Comparison of ENCODE assay signal across 20 mouse cellular contexts in the genomic region with DNA sequence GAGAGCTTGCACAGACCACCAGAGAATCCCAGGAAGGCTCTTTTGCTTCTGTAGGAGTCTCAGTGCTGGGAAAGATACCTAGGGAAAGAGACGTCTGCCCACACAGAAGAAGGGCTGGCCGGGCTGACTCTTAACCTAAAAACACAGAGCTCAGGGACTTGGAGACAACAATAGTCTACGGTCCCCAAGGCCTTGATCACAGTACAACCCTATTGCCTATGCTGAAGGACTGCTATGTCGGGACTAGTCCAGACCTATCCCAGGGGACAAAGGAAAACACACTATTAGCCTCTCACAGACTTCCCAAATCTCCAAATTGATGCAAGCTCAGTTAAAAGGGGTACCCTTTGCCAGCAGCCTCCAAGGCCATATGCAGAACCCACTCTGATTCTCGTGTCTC. TPM values are rescaled to one million over a fixed set of nuclear protein-coding genes. Genes with fewer than 3 reads are reported as not detected.
A peak's percentile ranks its signal among the peaks of the same experiment; 100 is the strongest.
DNase-seq lines count a peak whose midpoint lies in the region; ATAC-seq and TF ChIP-seq lines count a peak whose summit lies in the region.
"Had no signal": no experiment of that assay in that cellular context is flagged by ENCODE, and none has a peak within 500 bp of the region (broad histone marks: within the 10 kb centered on the region; RNA-seq: fewer than 3 reads in every experiment).

No protein-coding gene starts in this region.

- H3K27ac ChIP-seq in heart, adult 2 months: peak overlapping the region; percentile 78
- H3K27ac ChIP-seq in ES-Bruce4 (ENCODE audit: insufficient read depth, low read length): peak overlapping the region; percentile 42
- peak overlapping the region; percentile 93 for H3K27ac ChIP-seq in heart, embryonic 15.5 days
- no peak overlapping the region for H3K27ac ChIP-seq in forebrain, embryonic 11.5 days (ENCODE audit: low read depth, low read length)
- H3K27ac ChIP-seq: embryonic facial prominence, embryonic 13.5 days; hindbrain, embryonic 15.5 days; liver, embryonic 13.5 days had no signal

- no peak overlapping the region for H3K4me2 ChIP-seq in heart, embryonic 15.5 days
- no peak overlapping the region for H3K4me2 ChIP-seq in forebrain, embryonic 11.5 days (ENCODE audit: low read depth, low read length, severe bottlenecking)
- H3K4me2 ChIP-seq: embryonic facial prominence, embryonic 13.5 days; hindbrain, embryonic 15.5 days; limb, embryonic 12.5 days; liver, embryonic 13.5 days had no signal

- H3K27me3 ChIP-seq in heart, adult 2 months (ENCODE audit: control insufficient read depth, insufficient read depth, low read length): no peaks in the 10 kb centered on the region
- no peaks in the 10 kb centered on the region for H3K27me3 ChIP-seq in ES-Bruce4 (ENCODE audit: control insufficient read depth, insufficient read depth, low read length, poor library complexity, severe bottlenecking)
- H3K27me3 ChIP-seq in heart, embryonic 15.5 days: no peaks in the 10 kb centered on the region
- no peaks in the 10 kb centered on the region for H3K27me3 ChIP-seq in forebrain, embryonic 11.5 days (ENCODE audit: control insufficient read depth, insufficient read depth, low read length)
- H3K27me3 ChIP-seq: CH12.LX; embryonic facial prominence, embryonic 13.5 days; hindbrain, embryonic 15.5 days; limb, embryonic 12.5 days; liver, embryonic 13.5 days had no signal

- no peak for TF ChIP-seq CTCF in heart, adult 2 months (IDR thresholded peaks at IDR 0.05)
- no peak for TF ChIP-seq CTCF in ES-Bruce4 (IDR thresholded peaks at IDR 0.05; ENCODE audit: low read depth, low read length)
- no peak for TF ChIP-seq CTCF in lung, adult 2 months (IDR thresholded peaks at IDR 0.05; ENCODE audit: insufficient read depth, low read length)

- no peaks in the 10 kb centered on the region for H3K79me2 ChIP-seq in heart, adult 2 months (replicated peaks; ENCODE audit: control insufficient read depth, insufficient read depth, low read length)

- DNase-seq in heart, adult 2 months: no peak
- no peak for DNase-seq in heart, postnatal 10 days
- peak; percentile 4 for DNase-seq in kidney, postnatal 10 days
- DNase-seq in kidney, postnatal 25 days: no peak
- no peak for DNase-seq in lung, adult 2 months
- DNase-seq in forebrain, embryonic 11.5 days (ENCODE audit: low spot score): no peak
- DNase-seq: adrenal gland, adult 2 months; cerebellum, adult 11 months; cerebellum, postnatal 14 days; liver, embryonic 13.5 days; midbrain, embryonic 14.5 days; right cerebral cortex, postnatal 25 days had no signal

- no peaks in the 10 kb centered on the region for H3K9me3 ChIP-seq in ES-Bruce4 (replicated peaks; ENCODE audit: control insufficient read depth, insufficient read depth, low read length, poor library complexity, severe bottlenecking)
- no peaks in the 10 kb centered on the region for H3K9me3 ChIP-seq in heart, embryonic 15.5 days (replicated peaks)
- H3K9me3 ChIP-seq in forebrain, embryonic 11.5 days (ENCODE audit: control insufficient read depth, low read length): no peaks in the 10 kb centered on the region
- H3K9me3 ChIP-seq: embryonic facial prominence, embryonic 13.5 days; hindbrain, embryonic 15.5 days; limb, embryonic 12.5 days; liver, embryonic 13.5 days had no signal

- no peak for TF ChIP-seq EP300 in heart, adult 2 months (IDR thresholded peaks at IDR 0.05; ENCODE audit: insufficient read depth, low read depth, low read length)
- TF ChIP-seq EP300 in ES-Bruce4 (IDR thresholded peaks at IDR 0.05; ENCODE audit: insufficient read depth, low read depth, low read length): no peak

- H3K9ac ChIP-seq in heart, adult 2 months (ENCODE audit: low read depth, low read length): no peak overlapping the region
- no peak overlapping the region for H3K9ac ChIP-seq in ES-Bruce4 (ENCODE audit: low read depth, poor library complexity, severe bottlenecking)
- H3K9ac ChIP-seq in heart, embryonic 15.5 days: no peak overlapping the region
- no peak overlapping the region for H3K9ac ChIP-seq in forebrain, embryonic 11.5 days (ENCODE audit: low read length)
- H3K9ac ChIP-seq: embryonic facial prominence, embryonic 13.5 days; hindbrain, embryonic 15.5 days; limb, embryonic 12.5 days; liver, embryonic 13.5 days had no signal

- no peaks in the 10 kb centered on the region for H3K36me3 ChIP-seq in heart, adult 2 months (ENCODE audit: control insufficient read depth, insufficient read depth, low read length)
- H3K36me3 ChIP-seq in ES-Bruce4 (ENCODE audit: control insufficient read depth, insufficient read depth, low read length, poor library complexity, severe bottlenecking): no peaks in the 10 kb centered on the region
- no peaks in the 10 kb centered on the region for H3K36me3 ChIP-seq in heart, embryonic 15.5 days
- no peaks in the 10 kb centered on the region for H3K36me3 ChIP-seq in forebrain, embryonic 11.5 days (ENCODE audit: control insufficient read depth, insufficient read depth, low read length)
- H3K36me3 ChIP-seq: embryonic facial prominence, embryonic 13.5 days; hindbrain, embryonic 15.5 days; limb, embryonic 12.5 days; liver, embryonic 13.5 days had no signal

- ATAC-seq in heart, embryonic 15.5 days (replicated peaks; ENCODE audit: insufficient number of reproducible peaks, insufficient read depth, low FRiP score, low read depth): no peak
- no peak for ATAC-seq in forebrain, embryonic 11.5 days (replicated peaks; ENCODE audit: low FRiP score)
- ATAC-seq: intestine, embryonic 16.5 days had no signal

- TF ChIP-seq POLR2A in heart, adult 2 months (IDR thresholded peaks at IDR 0.05; ENCODE audit: insufficient read depth, low read depth, low read length): no peak
- no peak for TF ChIP-seq POLR2A in ES-Bruce4 (IDR thresholded peaks at IDR 0.05; ENCODE audit: insufficient read depth, low read length)
- TF ChIP-seq POLR2A in lung, adult 2 months (IDR thresholded peaks at IDR 0.05; ENCODE audit: borderline replicate concordance, extremely low read depth, low read depth, low read length): no peak

- no peak overlapping the region for H3K4me3 ChIP-seq in heart, adult 2 months
- no peak overlapping the region for H3K4me3 ChIP-seq in ES-Bruce4 (ENCODE audit: low read depth, low read length)
- no peak overlapping the region for H3K4me3 ChIP-seq in heart, embryonic 15.5 days
- H3K4me3 ChIP-seq in lung, adult 2 months (replicated peaks; ENCODE audit: extremely low read depth, low read depth, low read length): no peak overlapping the region
- no peak overlapping the region for H3K4me3 ChIP-seq in forebrain, embryonic 11.5 days (ENCODE audit: low read depth, low read length)
- H3K4me3 ChIP-seq: embryonic facial prominence, embryonic 13.5 days; hindbrain, embryonic 15.5 days; limb, embryonic 12.5 days; liver, embryonic 13.5 days had no signal

- intact Hi-C loops in heart, adult 2 months (cut with DNase I): no loop called here
- intact Hi-C loops in heart, postnatal 10 days (cut with DNase I): no loop called here

- H3K4me1 ChIP-seq in heart, adult 2 months (ENCODE audit: control insufficient read depth, insufficient read depth, low read length): peaks cover 27% of the 10 kb centered on the region
- peaks cover 15% of the 10 kb centered on the region for H3K4me1 ChIP-seq in ES-Bruce4 (ENCODE audit: control insufficient read depth, insufficient read depth, low read length)
- peaks cover 37% of the 10 kb centered on the region for H3K4me1 ChIP-seq in heart, embryonic 15.5 days (replicated peaks)
- peaks cover 21% of the 10 kb centered on the region for H3K4me1 ChIP-seq in lung, adult 2 months (ENCODE audit: control insufficient read depth, insufficient read depth, low read length)
- H3K4me1 ChIP-seq in forebrain, embryonic 11.5 days (replicated peaks; ENCODE audit: control insufficient read depth, insufficient read depth, low read length): peaks cover 15% of the 10 kb centered on the region

- WGBS in heart, adult 2 months: 48% methylated on average over 5 of the region's 5 CpGs
- 76% methylated on average over 5 of the region's 5 CpGs for WGBS in heart, embryonic 15.5 days
- 89% methylated on average over 5 of the region's 5 CpGs for WGBS in lung, adult 2 months
- WGBS in forebrain, embryonic 11.5 days: 88% methylated on average over 5 of the region's 5 CpGs

RNA-seq across cellular contexts. Expression of gene Fgr, which starts 12.0 kb away (rescaled TPM):
- under 1 TPM; 0.43 to 0.47 TPM for total RNA-seq in heart, adult 2 months (2021)
- polyA plus RNA-seq in heart, adult 2 months (2012; rRNA removed): 0.73 and 1.7 TPM in 2 replicates
- total RNA-seq in heart, postnatal 10 days (2021): under 1 TPM; 0.19 to 0.40 TPM
- 0.70 and 1.9 TPM in 2 replicates for polyA plus RNA-seq in ES-Bruce4 (2011; ENCODE audit: insufficient read depth, insufficient read length, low read depth, missing spikeins)
- polyA plus RNA-seq in heart, embryonic 15.5 days (2015; fragmentation: Nextera tagmentation; extraction: Ambion mirVana): 0.42 and 1.0 TPM in 2 replicates
- polyA plus RNA-seq in lung, adult 2 months (2012; rRNA removed): 10.7 and 19.1 TPM in 2 replicates
- 0.13 TPM in 1 of 2 replicates, not detected in the other for polyA plus RNA-seq in forebrain, embryonic 11.5 days (2014; fragmentation: Nextera tagmentation; extraction: Ambion mirVana)
- polyA plus RNA-seq: neural tube, embryonic 14.5 days had no signal

RNA-seq across cellular contexts. Expression of gene Fam76a, which starts 39.5 kb away (rescaled TPM):
- 10 to 100 TPM; 29.5 to 45.1 TPM for total RNA-seq in heart, adult 2 months (2021)
- 13.3 and 16.3 TPM in 2 replicates for polyA plus RNA-seq in heart, adult 2 months (2012; rRNA removed)
- total RNA-seq in heart, postnatal 10 days (2021): 10 to 100 TPM; 40.7 to 43.5 TPM
- 22.8 and 24.3 TPM in 2 replicates for polyA plus RNA-seq in ES-Bruce4 (2011; ENCODE audit: insufficient read depth, insufficient read length, low read depth, missing spikeins)
- polyA plus RNA-seq in heart, embryonic 15.5 days (2015; fragmentation: Nextera tagmentation; extraction: Ambion mirVana): 37.0 and 40.0 TPM in 2 replicates
- 19.2 and 21.9 TPM in 2 replicates for polyA plus RNA-seq in lung, adult 2 months (2012; rRNA removed)
- polyA plus RNA-seq in forebrain, embryonic 11.5 days (2014; fragmentation: Nextera tagmentation; extraction: Ambion mirVana): 28.1 and 31.4 TPM in 2 replicates

RNA-seq across cellular contexts. Expression of gene Ahdc1, which starts 49.2 kb away (rescaled TPM):
- total RNA-seq in heart, adult 2 months (2021): 10 to 100 TPM; 42.6 to 50.9 TPM
- 19.5 and 21.8 TPM in 2 replicates for polyA plus RNA-seq in heart, adult 2 months (2012; rRNA removed)
- total RNA-seq in heart, postnatal 10 days (2021): 10 to 100 TPM; 54.0 to 63.0 TPM
- polyA plus RNA-seq in ES-Bruce4 (2011; ENCODE audit: insufficient read depth, insufficient read length, low read depth, missing spikeins): 88.2 and 102 TPM in 2 replicates
- 6.3 and 8.5 TPM in 2 replicates for polyA plus RNA-seq in heart, embryonic 15.5 days (2015; fragmentation: Nextera tagmentation; extraction: Ambion mirVana)
- 25.8 and 28.7 TPM in 2 replicates for polyA plus RNA-seq in lung, adult 2 months (2012; rRNA removed)
- 5.5 and 7.5 TPM in 2 replicates for polyA plus RNA-seq in forebrain, embryonic 11.5 days (2014; fragmentation: Nextera tagmentation; extraction: Ambion mirVana)
